Mouse (Mus musculus): ENCODE data around the gene Irak2. TPM values are rescaled to one million over a fixed set of nuclear protein-coding genes. Genes with fewer than 3 reads are reported as not detected.
"Not testable (repeated sequence)": the region's sequence is repeated elsewhere in the genome, so short reads cannot be mapped to it uniquely, and the experiment has no call there.

Irak2 gene
- total and polyA plus RNA-seq, 2 experiments from 2014 or later: 4.8 to 13.9 TPM

GRCm38 (mm10) chr6:113664305-113664704, 26.0 kb downstream of the Irak2 start:
- Histone ChIP-seq H3K27ac (no peak overlapping the region), H3K4me3 (ENCODE audit: low read length) (no peak overlapping the region), H3K4me1 (ENCODE audit: insufficient read depth, low read length) (no peaks in the 10 kb centered on the region), H3K36me3 (ENCODE audit: insufficient read depth, low read length) (no peaks in the 10 kb centered on the region), H3K27me3 (ENCODE audit: insufficient read depth, low read length) (no peaks in the 10 kb centered on the region), H3K9me3 (ENCODE audit: low read length) (no peaks in the 10 kb centered on the region), H3K9ac (replicated peaks; ENCODE audit: low read length) (no peak overlapping the region), H3K4me2 (ENCODE audit: low read depth, low read length) (no peak overlapping the region)
- WGBS: 89% methylated on average over 7 of the region's 7 CpGs
- ATAC-seq: no peak
- DNase-seq (ENCODE audit: low spot score): no peak
- no peak for TF ChIP-seq CTCF (IDR thresholded peaks at IDR 0.05; ENCODE audit: low read depth)

GRCm38 (mm10) chr6:113667611-113668122, 29.4 kb downstream of the Irak2 start:
- ATAC-seq (no peak), DNase-seq (ENCODE audit: low spot score) (no peak)
- Histone ChIP-seq H3K27ac (no peak overlapping the region), H3K36me3 (ENCODE audit: insufficient read depth, low read length) (no peaks in the 10 kb centered on the region), H3K4me1 (ENCODE audit: insufficient read depth, low read length) (no peaks in the 10 kb centered on the region), H3K4me2 (ENCODE audit: low read depth, low read length) (no peak overlapping the region), H3K27me3 (ENCODE audit: insufficient read depth, low read length) (no peaks in the 10 kb centered on the region), H3K9ac (replicated peaks; ENCODE audit: low read length) (no peak overlapping the region), H3K4me3 (ENCODE audit: low read length) (no peak overlapping the region), H3K9me3 (ENCODE audit: low read length) (no peaks in the 10 kb centered on the region)
- 69% methylated on average over 8 of the region's 8 CpGs for WGBS
- no peak for TF ChIP-seq CTCF (IDR thresholded peaks at IDR 0.05; ENCODE audit: low read depth)

- no peak overlapping the region for H3K9ac ChIP-seq (replicated peaks; ENCODE audit: low read length)
- H3K4me1 ChIP-seq (ENCODE audit: insufficient read depth, low read length): no peaks in the 10 kb centered on the region
- H3K27ac ChIP-seq: no peak overlapping the region; the same call in 1 of the 2 replicates
- no peak for ATAC-seq
- no peak overlapping the region for H3K4me2 ChIP-seq (ENCODE audit: low read depth, low read length)
- TF ChIP-seq CTCF (IDR thresholded peaks at IDR 0.05; ENCODE audit: low read depth): no peak
- H3K27me3 ChIP-seq (ENCODE audit: insufficient read depth, low read length): no peaks in the 10 kb centered on the region
- no peaks in the 10 kb centered on the region for H3K36me3 ChIP-seq (ENCODE audit: insufficient read depth, low read length)
- WGBS: 46% methylated on average over 15 of the region's 15 CpGs
- DNase-seq (ENCODE audit: low spot score): no peak
- H3K4me3 ChIP-seq (ENCODE audit: low read length): no peak overlapping the region
- no peaks in the 10 kb centered on the region for H3K9me3 ChIP-seq (ENCODE audit: low read length)
These were observed 30.3 kb downstream of the Irak2 start for GRCm38 (mm10) chr6:113668287-113669154.

GRCm38 (mm10) chr6:113669821-113670220, 31.6 kb downstream of the Irak2 start:
- WGBS: 71% methylated on average over 7 of the region's 7 CpGs
- Histone ChIP-seq H3K4me1 (ENCODE audit: insufficient read depth, low read length) (no peaks in the 10 kb centered on the region), H3K27ac (no peak overlapping the region), H3K9ac (replicated peaks; ENCODE audit: low read length) (no peak overlapping the region), H3K4me3 (ENCODE audit: low read length) (no peak overlapping the region), H3K9me3 (ENCODE audit: low read length) (no peaks in the 10 kb centered on the region), H3K4me2 (ENCODE audit: low read depth, low read length) (no peak overlapping the region), H3K27me3 (ENCODE audit: insufficient read depth, low read length) (no peaks in the 10 kb centered on the region), H3K36me3 (ENCODE audit: insufficient read depth, low read length) (no peaks in the 10 kb centered on the region)
- no peak for TF ChIP-seq CTCF (IDR thresholded peaks at IDR 0.05; ENCODE audit: low read depth)
- ATAC-seq: no peak
- DNase-seq (ENCODE audit: low spot score): no peak

- not testable (repeated sequence) for H3K27me3 ChIP-seq (ENCODE audit: insufficient read depth, low read length); DNase-seq (ENCODE audit: low spot score); H3K4me2 ChIP-seq (ENCODE audit: low read depth, low read length); H3K27ac ChIP-seq; H3K36me3 ChIP-seq (ENCODE audit: insufficient read depth, low read length); ATAC-seq; H3K4me3 ChIP-seq (ENCODE audit: low read length); H3K4me1 ChIP-seq (ENCODE audit: insufficient read depth, low read length); H3K9ac ChIP-seq (replicated peaks; ENCODE audit: low read length); H3K9me3 ChIP-seq (ENCODE audit: low read length)
- WGBS: 76% methylated on average over 1 of the region's 1 CpGs
These were observed 33.8 kb downstream of the Irak2 start for GRCm38 (mm10) chr6:113672029-113672428.

GRCm38 (mm10) chr6:113672989-113673388, 34.7 kb downstream of the Irak2 start:
- no peak overlapping the region for H3K27ac ChIP-seq
- DNase-seq (ENCODE audit: low spot score) (no peak), ATAC-seq (no peak)
- H3K4me2 ChIP-seq (ENCODE audit: low read depth, low read length): no peak overlapping the region
- H3K4me1 ChIP-seq (ENCODE audit: insufficient read depth, low read length): no peaks in the 10 kb centered on the region
- no peak overlapping the region for H3K4me3 ChIP-seq (ENCODE audit: low read length)
- no peaks in the 10 kb centered on the region for H3K9me3 ChIP-seq (ENCODE audit: low read length)
- TF ChIP-seq CTCF (IDR thresholded peaks at IDR 0.05; ENCODE audit: low read depth): no peak
- no peaks in the 10 kb centered on the region for H3K27me3 ChIP-seq (ENCODE audit: insufficient read depth, low read length)
- no peak overlapping the region for H3K9ac ChIP-seq (replicated peaks; ENCODE audit: low read length)
- WGBS: 84% methylated on average over 6 of the region's 6 CpGs
- no peaks in the 10 kb centered on the region for H3K36me3 ChIP-seq (ENCODE audit: insufficient read depth, low read length)

GRCm38 (mm10) chr6:113675234-113675633, 37.0 kb downstream of the Irak2 start:
- Histone ChIP-seq H3K9me3 (ENCODE audit: low read length) (no peaks in the 10 kb centered on the region), H3K27ac (no peak overlapping the region), H3K36me3 (ENCODE audit: insufficient read depth, low read length) (no peaks in the 10 kb centered on the region), H3K4me1 (ENCODE audit: insufficient read depth, low read length) (no peaks in the 10 kb centered on the region), H3K4me3 (ENCODE audit: low read length) (no peak overlapping the region), H3K4me2 (ENCODE audit: low read depth, low read length) (no peak overlapping the region), H3K27me3 (ENCODE audit: insufficient read depth, low read length) (no peaks in the 10 kb centered on the region), H3K9ac (replicated peaks; ENCODE audit: low read length) (no peak overlapping the region)
- no peak for TF ChIP-seq CTCF (IDR thresholded peaks at IDR 0.05; ENCODE audit: low read depth)
- WGBS: 85% methylated on average over 4 of the region's 4 CpGs
- ATAC-seq (no peak), DNase-seq (ENCODE audit: low spot score) (no peak)

Data from hindbrain, postnatal 0 days (tissue).